ENCODE assay signal across 10 mouse cellular contexts in the genomic region with DNA sequence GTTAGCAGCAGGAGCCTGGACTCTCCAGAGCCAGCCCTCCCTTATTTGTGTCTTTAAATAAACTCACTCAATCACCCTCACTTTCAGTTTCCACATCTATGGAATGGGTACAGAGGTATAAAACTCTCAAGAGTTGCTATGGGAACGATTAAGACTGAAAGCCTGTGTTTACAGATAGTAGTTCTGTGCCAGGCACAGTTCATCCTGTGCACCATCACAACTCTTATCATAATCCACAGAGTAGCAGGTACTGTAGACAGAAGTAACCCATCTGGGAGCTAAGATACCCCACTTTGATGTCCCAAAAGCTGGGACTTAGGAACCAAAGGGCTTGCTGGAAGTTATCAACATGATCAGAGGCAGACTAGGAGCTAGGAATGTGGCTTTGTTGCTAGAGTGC. TPM values are rescaled to one million over a fixed set of nuclear protein-coding genes. Genes with fewer than 3 reads are reported as not detected.
A peak's percentile ranks its signal among the peaks of the same experiment; 100 is the strongest.
DNase-seq lines count a peak whose midpoint lies in the region; ATAC-seq and TF ChIP-seq lines count a peak whose summit lies in the region.
"Had no signal": no experiment of that assay in that cellular context is flagged by ENCODE, and none has a peak within 500 bp of the region (broad histone marks: within the 10 kb centered on the region; RNA-seq: fewer than 3 reads in every experiment).

No protein-coding gene starts in this region.

- H3K27me3 ChIP-seq in intestine, embryonic 16.5 days (replicated peaks; ENCODE audit: control insufficient read depth, insufficient read depth, low read length) = no peaks in the 10 kb centered on the region

- H3K27ac ChIP-seq in cortical plate, adult 2 months (ENCODE audit: insufficient read depth, low read length) = no peak overlapping the region
- no peak overlapping the region for H3K27ac ChIP-seq in intestine, embryonic 16.5 days (ENCODE audit: low read length)

- peak overlapping the region; percentile 78 for H3K4me3 ChIP-seq in cortical plate, adult 2 months (ENCODE audit: insufficient read depth, low read length)
- peak overlapping the region; percentile 68; the same call in 1 of the 2 replicates for H3K4me3 ChIP-seq in intestine, embryonic 16.5 days (ENCODE audit: low read length)

- peak overlapping the region; percentile 85 for H3K4me2 ChIP-seq in intestine, embryonic 16.5 days (ENCODE audit: low read depth, low read length)

- H3K9ac ChIP-seq in intestine, embryonic 16.5 days (ENCODE audit: low read depth, low read length) = 0 out of 2 replicates have a peak overlapping the region, but pooled peaks have one; percentile 82

- DNase-seq in layer of hippocampus, adult 11-12 months (ENCODE audit: low spot score) = peak; percentile 2
- DNase-seq in layer of hippocampus, adult 9-10 months (ENCODE audit: low spot score) = no peak
- DNase-seq in naive thymus-derived CD4-positive, alpha-beta T cell, adult 2 months (ENCODE audit: low read depth) = peak; percentile 28
- no peak for DNase-seq in urinary bladder, postnatal 14 days (ENCODE audit: low spot score)
- no peak for DNase-seq in thymus, postnatal 4 days
- DNase-seq: lung, adult 2 months had no signal

- TF ChIP-seq CTCF in cortical plate, adult 2 months (IDR thresholded peaks at IDR 0.05; ENCODE audit: extremely low read depth, insufficient read depth, low read length) = no peak

- peaks cover 1% of the 10 kb centered on the region; the same call in 1 of the 2 replicates for H3K4me1 ChIP-seq in cortical plate, adult 2 months (ENCODE audit: control insufficient read depth, insufficient read depth, low read length)
- H3K4me1 ChIP-seq in intestine, embryonic 16.5 days (ENCODE audit: control insufficient read depth, insufficient read depth, low read length) = peaks cover 17% of the 10 kb centered on the region

- no peak for ATAC-seq in intestine, embryonic 16.5 days
- no peak for ATAC-seq in activated CD4-positive, CD25-positive, alpha-beta regulatory T cell, adult 4 months

- no peaks in the 10 kb centered on the region for H3K36me3 ChIP-seq in intestine, embryonic 16.5 days (ENCODE audit: control insufficient read depth, insufficient read depth, low read length)

- H3K9me3 ChIP-seq in intestine, embryonic 16.5 days (ENCODE audit: control insufficient read depth, low read length) = no peaks in the 10 kb centered on the region

- TF ChIP-seq POLR2A in cortical plate, adult 2 months (IDR thresholded peaks at IDR 0.05; ENCODE audit: extremely low read depth, insufficient read depth, low read length) = no peak

- 78% methylated on average over 1 of the region's 1 CpGs for WGBS in intestine, embryonic 16.5 days

RNA-seq across cellular contexts. Expression of gene Chd9, which starts 1.7 kb away (rescaled TPM):
- 291 and 305 TPM in 2 replicates for polyA plus RNA-seq in cortical plate, adult 2 months (2012; rRNA removed)
- polyA plus RNA-seq in intestine, embryonic 16.5 days (2015; fragmentation: Nextera tagmentation; extraction: Ambion mirVana) = 283 and 397 TPM in 2 replicates
- 100 to 1,000 TPM; 117 to 118 TPM for polyA plus RNA-seq in activated CD4-positive, CD25-positive, alpha-beta regulatory T cell, adult 4 months (2017; shearing (Covaris generic))

RNA-seq across cellular contexts. Expression of gene Gm19935, which starts 12.6 kb away (rescaled TPM):
- 2.3 and 4.1 TPM in 2 replicates for polyA plus RNA-seq in cortical plate, adult 2 months (2012; rRNA removed)
- 0.18 TPM in 1 of 2 replicates, not detected in the other for polyA plus RNA-seq in intestine, embryonic 16.5 days (2015; fragmentation: Nextera tagmentation; extraction: Ambion mirVana)
- polyA plus RNA-seq in activated CD4-positive, CD25-positive, alpha-beta regulatory T cell, adult 4 months (2017; shearing (Covaris generic)) = not detected
- polyA plus RNA-seq: spleen, adult 2 months had no signal

Comparison
In these comparisons a context has a peak if more than half of its experiments do, and no peak if none do; other contexts are left out.
1. DNase-seq: peak in layer of hippocampus, adult 11-12 months (single experiment) and naive thymus-derived CD4-positive, alpha-beta T cell, adult 2 months (single experiment); none in layer of hippocampus, adult 9-10 months (single experiment), urinary bladder, postnatal 14 days (single experiment) and thymus, postnatal 4 days (single experiment).